Mouse (Mus musculus) ZHBTc4 (cell line): ENCODE results near the gene Uba52.

ENCODE experiments used
- DNase-seq: peaks from one replicate; pipeline ENCODE4 v3.0.0-alpha.2; 2011; ENCODE audit warnings: low read depth, low spot score

Uba52 gene

DNA sequence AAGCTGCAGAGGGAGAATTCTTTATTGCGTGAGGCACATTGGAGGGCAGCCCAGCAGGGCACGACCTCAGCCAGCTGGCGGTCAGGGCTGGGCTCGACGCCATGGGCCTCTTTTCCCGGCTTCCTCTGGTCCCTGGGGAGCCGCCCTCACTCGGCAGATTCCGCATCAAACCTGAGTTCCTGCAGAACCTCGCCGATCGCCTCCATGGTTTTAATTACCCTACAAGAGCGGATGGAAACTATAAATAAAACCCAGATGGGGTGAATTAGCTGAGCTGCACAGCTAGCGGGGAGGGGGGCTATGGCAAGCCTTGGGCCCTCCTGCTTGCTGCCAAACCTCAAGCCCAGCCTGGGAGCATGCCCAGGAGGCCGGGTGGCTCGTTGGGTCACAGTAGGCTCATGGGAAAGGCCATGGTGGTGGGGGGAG lies 6.3 kb downstream of the Uba52 start:
- no peak for DNase-seq

GRCm38 (mm10) chr8:70503062-70503750 lies 7.4 kb downstream of the Uba52 start:
- peak; percentile 86 for DNase-seq

GRCm38 (mm10) chr8:70502540-70502939 lies 8.1 kb downstream of the Uba52 start:
- DNase-seq = no peak

- DNase-seq = no peak
These were observed 8.6 kb downstream of the Uba52 start for GRCm38 (mm10) chr8:70501820-70502529.

GRCm38 (mm10) chr8:70500386-70501301 lies 10.0 kb downstream of the Uba52 start:
- DNase-seq = peak; percentile 73

DNA sequence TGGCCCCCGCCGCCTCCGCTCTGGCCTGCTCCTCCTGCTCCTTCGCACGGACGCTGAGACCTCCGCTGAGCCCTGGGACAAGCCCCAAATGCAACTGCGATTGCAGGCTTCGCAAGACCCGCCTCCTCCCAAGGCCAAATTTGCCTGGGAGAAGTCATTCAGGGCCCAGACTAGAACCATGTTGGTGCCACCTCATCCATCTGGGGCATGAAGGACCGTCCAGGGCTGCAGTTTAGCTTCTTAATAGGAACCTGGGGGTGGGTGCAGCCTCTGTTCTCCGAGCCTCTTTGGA lies 14.9 kb downstream of the Uba52 start:
- DNase-seq = no peak

- no peak for DNase-seq
These were observed 15.4 kb downstream of the Uba52 start for GRCm38 (mm10) chr8:70495001-70495770.

DNA sequence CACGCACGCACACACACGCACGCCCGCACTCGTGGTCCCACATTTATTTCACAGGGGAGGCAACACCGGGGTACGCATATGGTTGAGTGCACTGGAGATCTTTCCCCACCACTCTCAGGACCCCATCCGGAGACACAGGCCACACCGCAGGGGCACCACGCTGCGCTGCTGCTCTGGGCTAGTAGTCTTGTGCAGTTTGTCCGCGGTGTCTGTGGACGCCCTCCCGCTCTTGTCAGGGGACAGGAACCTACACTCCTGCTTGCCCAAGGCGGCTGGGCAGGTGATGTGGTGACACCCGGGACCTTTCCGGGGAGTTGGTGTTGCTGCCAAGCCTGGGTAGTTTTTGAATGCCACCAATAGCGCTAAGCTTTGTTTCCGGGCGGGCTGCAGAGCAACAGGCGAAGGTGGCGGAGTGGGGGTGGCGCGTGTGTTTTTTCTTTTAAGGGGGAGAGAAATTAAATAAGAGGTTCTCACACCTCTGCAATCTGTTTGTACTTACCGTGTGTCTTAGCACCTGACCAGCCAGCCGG lies 16.1 kb downstream of the Uba52 start:
- peak; percentile 42 for DNase-seq

- DNase-seq = peak; percentile 54
These were observed 16.7 kb downstream of the Uba52 start for GRCm38 (mm10) chr8:70493692-70494415.

- no peak for DNase-seq
These were observed 17.6 kb downstream of the Uba52 start, which contains the start of gene Crlf1 for GRCm38 (mm10) chr8:70492664-70493640. Gene Crlf1, plus strand, starts transcription at chr8:70493158.

- peak; percentile 38 for DNase-seq
These were observed 19.6 kb downstream of the Uba52 start for GRCm38 (mm10) chr8:70490880-70491495.

- DNase-seq = no peak
These were observed 20.3 kb downstream of the Uba52 start for GRCm38 (mm10) chr8:70490061-70490879.

- no peak for DNase-seq
These were observed 21.0 kb downstream of the Uba52 start for GRCm38 (mm10) chr8:70489576-70489975.

DNA sequence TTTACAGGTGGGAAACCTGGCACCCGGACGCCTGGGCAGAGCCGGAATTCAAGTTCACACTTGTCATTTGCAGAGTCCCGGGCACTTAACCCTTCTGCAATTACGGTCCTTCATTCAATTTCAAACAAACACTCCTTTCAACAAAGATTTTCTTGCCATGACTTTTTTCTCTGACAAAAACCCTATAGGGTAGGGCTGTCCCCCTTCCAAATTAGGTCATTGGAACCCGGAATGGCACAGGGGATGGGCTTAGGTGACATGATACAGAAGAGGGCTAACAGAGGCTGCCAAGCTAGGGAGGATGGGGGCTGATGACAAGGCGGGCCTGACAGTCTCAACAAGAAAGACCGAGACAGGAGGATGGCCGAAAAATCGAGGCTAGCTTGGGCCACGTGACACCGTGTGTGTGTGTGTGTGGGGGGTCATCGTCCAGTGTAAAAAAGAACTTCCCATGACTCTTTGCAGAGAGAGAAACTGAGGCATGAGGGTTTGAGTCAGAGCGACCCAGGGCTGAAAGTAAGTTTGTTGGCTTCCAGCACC lies 21.6 kb downstream of the Uba52 start:
- DNase-seq = no peak

GRCm38 (mm10) chr8:70487993-70488796 lies 22.4 kb downstream of the Uba52 start:
- peak; percentile 72 for DNase-seq

GRCm38 (mm10) chr8:70486941-70487520 lies 23.6 kb downstream of the Uba52 start, which contains the start of gene Tmem59l:
Gene Tmem59l, minus strand, starts transcription at chr8:70487358.
- no peak for DNase-seq
